Mouse (Mus musculus): ENCODE results near the gene Cuedc1. TPM values are rescaled to one million over a fixed set of nuclear protein-coding genes. Genes with fewer than 3 reads are reported as not detected.

The Cuedc1 gene
- total RNA-seq, 2 experiments from 2014 or later, result 50.4 to 55.1 TPM

- DNase-seq (ENCODE audit: low spot score), result no peak
- intact Hi-C loops (cut with DNase I), result loop anchor here (5.0 kb wide), 1 partner anchor 37 kb away; no protein-coding TSS in a partner anchor
Observed at GRCm38 (mm10) chr11:88214881-88215831, 117.3 kb downstream of the Cuedc1 start.

- DNase-seq (ENCODE audit: low spot score), result no peak
- intact Hi-C loops (cut with DNase I), result loop anchor here (1.0 to 5.0 kb wide), 2 partner anchors 36 to 607 kb away; no protein-coding TSS in a partner anchor
Observed at GRCm38 (mm10) chr11:88216231-88216685, 118.4 kb downstream of the Cuedc1 start.

GRCm38 (mm10) chr11:88218155-88218554, 120.3 kb downstream of the Cuedc1 start:
- intact Hi-C loops (cut with DNase I), result loop anchor here (5.0 kb wide), 1 partner anchor 34 kb away; no protein-coding TSS in a partner anchor
- DNase-seq (ENCODE audit: low spot score), result no peak

GRCm38 (mm10) chr11:88218586-88218985, 120.7 kb downstream of the Cuedc1 start:
- intact Hi-C loops (cut with DNase I), result loop anchor here (5.0 kb wide), 1 partner anchor 34 kb away; no protein-coding TSS in a partner anchor
- no peak for DNase-seq (ENCODE audit: low spot score)

GRCm38 (mm10) chr11:88221929-88222475, 124.1 kb downstream of the Cuedc1 start:
- DNase-seq (ENCODE audit: low spot score), result no peak
- intact Hi-C loops (cut with DNase I), result no loop called here

GRCm38 (mm10) chr11:88227001-88227957, 129.4 kb downstream of the Cuedc1 start:
- intact Hi-C loops (cut with DNase I), result no loop called here
- no peak for DNase-seq (ENCODE audit: low spot score)

GRCm38 (mm10) chr11:88231213-88231790, 133.4 kb downstream of the Cuedc1 start:
- intact Hi-C loops (cut with DNase I), result no loop called here

GRCm38 (mm10) chr11:88233528-88234427, 135.9 kb downstream of the Cuedc1 start:
- intact Hi-C loops (cut with DNase I), result no loop called here
- no peak for DNase-seq (ENCODE audit: low spot score)

More at GRCm38 (mm10) chr11:88231213-88231790, 133.4 kb downstream of the Cuedc1 start:
- DNase-seq (ENCODE audit: low spot score), result no peak

- intact Hi-C loops (cut with DNase I), result no loop called here
- no peak for DNase-seq (ENCODE audit: low spot score)
Observed at GRCm38 (mm10) chr11:88234789-88235188, 136.9 kb downstream of the Cuedc1 start.

GRCm38 (mm10) chr11:88235221-88236203, 137.7 kb downstream of the Cuedc1 start:
- peak; percentile 35 for DNase-seq (ENCODE audit: low spot score)
- intact Hi-C loops (cut with DNase I), result no loop called here

- no peak for DNase-seq (ENCODE audit: low spot score)
- intact Hi-C loops (cut with DNase I), result no loop called here
Observed at GRCm38 (mm10) chr11:88240275-88240674, 142.4 kb downstream of the Cuedc1 start.

GRCm38 (mm10) chr11:88240736-88241353, 143.0 kb downstream of the Cuedc1 start:
- no peak for DNase-seq (ENCODE audit: low spot score)
- intact Hi-C loops (cut with DNase I), result no loop called here

- DNase-seq (ENCODE audit: low spot score), result no peak
- intact Hi-C loops (cut with DNase I), result no loop called here
Observed at GRCm38 (mm10) chr11:88241468-88242301, 143.8 kb downstream of the Cuedc1 start.
